In the genomic region with DNA sequence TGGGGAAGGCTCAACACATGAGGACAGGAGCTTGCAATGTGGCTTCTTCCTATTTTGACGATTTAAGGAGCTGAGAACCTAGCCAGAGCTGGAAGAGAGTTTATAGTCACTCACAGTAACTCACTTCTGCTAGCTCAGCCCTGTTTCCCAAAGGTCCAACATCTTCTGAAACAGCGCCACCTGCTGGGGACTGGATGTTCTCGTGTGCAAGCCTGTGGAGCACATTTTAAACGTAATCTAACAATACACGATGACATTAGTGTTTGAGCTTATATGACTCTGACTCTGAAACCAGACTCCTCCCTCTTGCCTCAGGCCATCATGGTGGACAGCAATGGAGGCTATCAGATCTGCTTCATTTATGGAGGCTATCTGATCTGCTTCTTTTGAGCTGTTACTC, we compare ENCODE assay signal across 15 mouse cellular contexts.
DNase-seq lines count a peak whose midpoint lies in the region; ATAC-seq and TF ChIP-seq lines count a peak whose summit lies in the region.
"Had no signal": no experiment of that assay in that cellular context is flagged by ENCODE, and none has a peak within 500 bp of the region (broad histone marks: within the 10 kb centered on the region; RNA-seq: fewer than 3 reads in every experiment).

No protein-coding gene starts in this region.

- DNase-seq in kidney, postnatal 0 days (ENCODE audit: low spot score) = no peak
- no peak for DNase-seq in kidney, postnatal 4 days
- DNase-seq in testis, postnatal 14 days (ENCODE audit: low spot score) = no peak
- DNase-seq in WW6 (ENCODE audit: low read depth, low spot score) = peak; percentile 5
- no peak for DNase-seq in stomach, postnatal 0 days (ENCODE audit: low spot score)
- DNase-seq: cerebellum, adult 2 months; heart, postnatal 10 days; lung, postnatal 36 days; right cerebral cortex, postnatal 25 days; thymus, postnatal 36 days had no signal

- 94% methylated on average over 5 of the region's 5 CpGs for WGBS in kidney, postnatal 0 days
- WGBS in stomach, postnatal 0 days = 95% methylated on average over 5 of the region's 5 CpGs
- 94% methylated on average over 5 of the region's 5 CpGs for WGBS in kidney, embryonic 14.5 days

- no peaks in the 10 kb centered on the region for H3K36me3 ChIP-seq in kidney, postnatal 0 days (ENCODE audit: insufficient read depth, low read length)
- H3K36me3 ChIP-seq in testis, adult 2 months (ENCODE audit: control insufficient read depth, insufficient read depth, low read length) = no peaks in the 10 kb centered on the region
- H3K36me3 ChIP-seq in stomach, postnatal 0 days (ENCODE audit: control insufficient read depth, insufficient read depth, low read length) = no peaks in the 10 kb centered on the region
- no peaks in the 10 kb centered on the region for H3K36me3 ChIP-seq in kidney, embryonic 14.5 days (ENCODE audit: control insufficient read depth, insufficient read depth, low read length)

- TF ChIP-seq POLR2A in testis, adult 2 months (IDR thresholded peaks at IDR 0.05; ENCODE audit: control insufficient read depth, low read depth, low read length) = no peak

- no peaks in the 10 kb centered on the region for H3K27me3 ChIP-seq in kidney, postnatal 0 days (ENCODE audit: insufficient read depth, low read length)
- H3K27me3 ChIP-seq in testis, adult 2 months (ENCODE audit: control insufficient read depth, insufficient read depth, low read length) = no peaks in the 10 kb centered on the region
- no peaks in the 10 kb centered on the region for H3K27me3 ChIP-seq in stomach, postnatal 0 days (ENCODE audit: control insufficient read depth, insufficient read depth, low read length)
- H3K27me3 ChIP-seq in kidney, embryonic 14.5 days (ENCODE audit: control insufficient read depth, insufficient read depth, low read length) = no peaks in the 10 kb centered on the region

- TF ChIP-seq CTCF in kidney, postnatal 0 days (IDR thresholded peaks at IDR 0.05; ENCODE audit: low read depth) = peak; percentile 41
- peak; percentile 70; the same call in 1 of the 2 replicates for TF ChIP-seq CTCF in testis, adult 2 months (IDR thresholded peaks at IDR 0.05; ENCODE audit: control insufficient read depth, insufficient read depth, insufficient replicate concordance, low read depth, low read length)
- TF ChIP-seq CTCF in stomach, postnatal 0 days (IDR thresholded peaks at IDR 0.05; ENCODE audit: low read depth) = peak; percentile 49

- H3K4me2 ChIP-seq in kidney, postnatal 0 days (ENCODE audit: low read length) = no peak overlapping the region
- no peak overlapping the region for H3K4me2 ChIP-seq in stomach, postnatal 0 days (replicated peaks; ENCODE audit: low read depth)
- no peak overlapping the region for H3K4me2 ChIP-seq in kidney, embryonic 14.5 days (replicated peaks; ENCODE audit: low read depth, low read length)
- H3K4me2 ChIP-seq: midbrain, embryonic 11.5 days had no signal

- TF ChIP-seq EP300 in stomach, postnatal 0 days (optimal IDR thresholded peaks at IDR 0.05) = no peak

- no peak overlapping the region for H3K4me3 ChIP-seq in kidney, postnatal 0 days (replicated peaks; ENCODE audit: low read depth, low read length)
- H3K4me3 ChIP-seq in testis, adult 2 months (ENCODE audit: control insufficient read depth, low read depth, low read length) = no peak overlapping the region
- no peak overlapping the region for H3K4me3 ChIP-seq in stomach, postnatal 0 days (ENCODE audit: low read depth, low read length)
- no peak overlapping the region for H3K4me3 ChIP-seq in kidney, embryonic 14.5 days (ENCODE audit: low read length)

- no peak overlapping the region for H3K9ac ChIP-seq in kidney, postnatal 0 days (ENCODE audit: low read depth, low read length)
- no peak overlapping the region for H3K9ac ChIP-seq in stomach, postnatal 0 days (ENCODE audit: low read length)
- no peak overlapping the region for H3K9ac ChIP-seq in kidney, embryonic 14.5 days (ENCODE audit: low read depth, low read length)

- H3K9me3 ChIP-seq in kidney, postnatal 0 days (replicated peaks; ENCODE audit: low read length) = no peaks in the 10 kb centered on the region
- H3K9me3 ChIP-seq in stomach, postnatal 0 days (ENCODE audit: control insufficient read depth, low read length) = no peaks in the 10 kb centered on the region
- H3K9me3 ChIP-seq in kidney, embryonic 14.5 days (ENCODE audit: control insufficient read depth, low read length) = peaks cover 3% of the 10 kb centered on the region; the same call in 1 of the 2 replicates

- ATAC-seq in kidney, postnatal 0 days (replicated peaks; ENCODE audit: low FRiP score, low read depth) = no peak
- ATAC-seq in stomach, postnatal 0 days (ENCODE audit: low FRiP score, low TSS enrichment) = no peak
- ATAC-seq in kidney, embryonic 14.5 days (ENCODE audit: low FRiP score, low TSS enrichment) = no peak
- ATAC-seq: activated CD4-positive, CD25-positive, alpha-beta regulatory T cell, adult 4 months; inflammation-experienced regulatory T-cells, adult 6 months had no signal

- no peaks in the 10 kb centered on the region for H3K4me1 ChIP-seq in kidney, postnatal 0 days (replicated peaks; ENCODE audit: insufficient read depth, low read length)
- no peaks in the 10 kb centered on the region for H3K4me1 ChIP-seq in testis, adult 2 months (ENCODE audit: control insufficient read depth, insufficient read depth, low read length)
- H3K4me1 ChIP-seq in stomach, postnatal 0 days (replicated peaks; ENCODE audit: control insufficient read depth, insufficient read depth) = no peaks in the 10 kb centered on the region
- no peaks in the 10 kb centered on the region for H3K4me1 ChIP-seq in kidney, embryonic 14.5 days (ENCODE audit: control insufficient read depth, insufficient read depth, low read length)

- no peak overlapping the region for H3K27ac ChIP-seq in kidney, postnatal 0 days
- no peak overlapping the region for H3K27ac ChIP-seq in testis, adult 2 months (ENCODE audit: control insufficient read depth, insufficient read depth, low read depth, low read length)
- no peak overlapping the region for H3K27ac ChIP-seq in stomach, postnatal 0 days (replicated peaks)
- H3K27ac ChIP-seq in kidney, embryonic 14.5 days (ENCODE audit: low read depth, low read length) = no peak overlapping the region
